Mouse (Mus musculus) CH12.LX (cell line): Measurements from ENCODE around the gene Ccdc182.

Experiments
- CTCF ChIP-seq, 2 experiments: IDR thresholded peaks in 1 of 2; conservative IDR thresholded peaks in 1 of 2; 2 replicates each; pipeline ENCODE4 v1.5.1; 2011 to 2012; ENCODE audit warnings: low read depth in 2 of 2, low read length in 2 of 2, improper control_type of control experiment in 1 of 2, inconsistent platforms in 1 of 2, mild to moderate bottlenecking in 1 of 2, moderate library complexity in 1 of 2
- ELF1 ChIP-seq: IDR thresholded peaks from 2 replicates; pipeline ENCODE4 v1.6.1; 2014; ENCODE audit warnings: low read depth, mild to moderate bottlenecking, inconsistent platforms, low read length, improper control_type of control experiment
- ETS1 ChIP-seq: conservative IDR thresholded peaks from 2 replicates; pipeline ENCODE4 v1.6.1; 2012; ENCODE audit warnings: low read depth, mild to moderate bottlenecking, inconsistent platforms, low read length, improper control_type of control experiment, moderate library complexity
- HCFC1 ChIP-seq: IDR thresholded peaks from 2 replicates; pipeline ENCODE4 v1.6.1; 2012; ENCODE audit warnings: low read depth, mild to moderate bottlenecking, inconsistent platforms, low read length, improper control_type of control experiment
- JUND ChIP-seq: conservative IDR thresholded peaks from 2 replicates; pipeline ENCODE4 v1.6.1; 2011; ENCODE audit warnings: low read depth, low read length, improper control_type of control experiment
- MAX ChIP-seq: IDR thresholded peaks from 2 replicates; pipeline ENCODE4 v1.6.1; 2011; ENCODE audit warnings: low read length, improper control_type of control experiment
- MAZ ChIP-seq: IDR thresholded peaks from 2 replicates; pipeline ENCODE4 v1.6.1; 2012; ENCODE audit warnings: low read depth, mild to moderate bottlenecking, inconsistent platforms, low read length, improper control_type of control experiment, moderate library complexity
- MXI1 ChIP-seq: IDR thresholded peaks from 2 replicates; pipeline ENCODE4 v1.6.1; 2011; ENCODE audit warnings: mild to moderate bottlenecking, low read depth, low read length, improper control_type of control experiment
- POLR2A ChIP-seq: IDR thresholded peaks from 2 replicates; pipeline ENCODE4 v1.6.1; 2011; ENCODE audit warnings: low read depth, mild to moderate bottlenecking, improper control_type of control experiment, low read length
- RCOR1 ChIP-seq: conservative IDR thresholded peaks from 2 replicates; pipeline ENCODE4 v1.6.1; 2012; ENCODE audit warnings: low read depth, mild to moderate bottlenecking, inconsistent platforms, low read length, improper control_type of control experiment
- USF1 ChIP-seq: IDR thresholded peaks from 2 replicates; pipeline ENCODE4 v1.6.1; 2014; ENCODE audit warnings: low read depth, mild to moderate bottlenecking, inconsistent platforms, low read length, improper control_type of control experiment
- ZNF384 ChIP-seq: IDR thresholded peaks from 2 replicates; pipeline ENCODE4 v1.6.1; 2012; ENCODE audit warnings: low read depth, low read length, improper control_type of control experiment, inconsistent platforms

DNA sequence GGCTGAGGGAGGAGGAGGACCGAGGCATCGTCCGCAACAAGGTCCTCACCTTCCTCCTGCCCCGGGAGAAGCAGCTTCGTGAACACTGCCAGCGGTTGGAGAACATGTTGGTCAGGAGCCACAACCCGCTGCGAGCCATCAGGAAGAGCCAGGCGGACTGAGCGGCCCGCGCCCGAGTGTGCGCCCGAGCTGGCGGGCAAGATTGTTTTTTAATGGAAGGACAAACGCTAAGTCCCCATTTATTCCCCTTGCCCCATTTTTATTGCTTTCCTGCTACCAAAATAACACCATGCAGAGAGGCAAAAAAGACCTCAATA lies 494 bp downstream of the Ccdc182 start:
- TF ChIP-seq ETS1 (no peak), POLR2A (no peak), CTCF (conservative IDR thresholded peaks at IDR 0.05 in 1 of 2, IDR thresholded peaks at IDR 0.05 in 1 of 2; ENCODE audit: low read depth in 2 of 2, low read length in 2 of 2) (no peak), HCFC1 (no peak), MAZ (no peak), ZNF384 (no peak), MXI1 (no peak), MAX (no peak), RCOR1 (no peak), USF1 (no peak), ELF1 (no peak), JUND (no peak)
